Mouse (Mus musculus): Measurements from ENCODE around the gene Wbp11. TPM values are rescaled to one million over a fixed set of nuclear protein-coding genes. Genes with fewer than 3 reads are reported as not detected.

Wbp11 gene
- 192 TPM for total RNA-seq (2023)

GRCm38 (mm10) chr6:136827881-136828561 lies at the start of gene Wbp11:
Wbp11 (minus strand) TSS chr6:136828233.

GRCm38 (mm10) chr6:136875670-136876069 lies 47.6 kb upstream of the Wbp11 start, which contains the start of gene Mgp:
Mgp (minus strand) TSS chr6:136875823.

GRCm38 (mm10) chr6:136857186-136857872 lies 29.3 kb upstream of the Wbp11 start, which contains the start of gene Art4:
Art4 (minus strand) TSS chr6:136857733.

GRCm38 (mm10) chr6:136835352-136835751 lies 7.3 kb upstream of the Wbp11 start, which contains the start of gene Smco3:
Smco3 (minus strand) TSS chr6:136835452.

GRCm38 (mm10) chr6:136827516-136827880 lies 535 bp downstream of the Wbp11 start, which contains the start of gene BC049715:
BC049715 (plus strand) TSS chr6:136827626.

GRCm38 (mm10) chr6:136808014-136808417 lies 20.0 kb downstream of the Wbp11 start, which contains the start of gene H2afj:
H2afj (plus strand) TSS chr6:136808244.

GRCm38 (mm10) chr6:136803739-136804633 lies 24.0 kb downstream of the Wbp11 start, which contains the start of gene Hist4h4:
Hist4h4 (minus strand) TSS chr6:136804415.

GRCm38 (mm10) chr6:136781377-136781986 lies 46.6 kb downstream of the Wbp11 start, which contains the start of gene Gucy2c:
Gucy2c (minus strand) TSS chr6:136781765.

Other genes starting within 250 kb of the Wbp11 start
- 11.3 TPM for gene Plbd1, start 166.3 kb downstream of the Wbp11 start, total RNA-seq (2023)
- not detected for gene Gucy2c, start 46.5 kb downstream of the Wbp11 start, total RNA-seq (2023)
- gene Hist4h4, start 23.8 kb downstream of the Wbp11 start, total RNA-seq (2023): 11.8 TPM
- gene H2afj, start 20.0 kb downstream of the Wbp11 start, total RNA-seq (2023): 64.2 TPM
- gene BC049715, start 607 bp downstream of the Wbp11 start, total RNA-seq (2023): 4.9 TPM
- gene Smco3, start 7.2 kb upstream of the Wbp11 start, total RNA-seq (2023): not detected
- 2.6 TPM for gene Art4, start 29.5 kb upstream of the Wbp11 start, total RNA-seq (2023)
- not detected for gene Mgp, start 47.6 kb upstream of the Wbp11 start, total RNA-seq (2023)
- 10.6 TPM for gene Erp27, start 93.9 kb upstream of the Wbp11 start, total RNA-seq (2023)
- not detected for gene Pde6h, start 95.6 kb upstream of the Wbp11 start, total RNA-seq (2023)
- 895 TPM for gene Arhgdib, start 113.7 kb upstream of the Wbp11 start, total RNA-seq (2023)

Measured in CD4-positive naive resting alpha-beta T cell, adult 76 days (primary cell).